Mouse (Mus musculus): Measurements from ENCODE around the gene Mrps21. TPM values are rescaled to one million over a fixed set of nuclear protein-coding genes. Genes with fewer than 3 reads are reported as not detected.
"Not testable (repeated sequence)": the region's sequence is repeated elsewhere in the genome, so short reads cannot be mapped to it uniquely, and the experiment has no call there.

Mrps21 gene
- polyA plus RNA-seq, 1 experiment from 2014 or later = 362 TPM

DNA sequence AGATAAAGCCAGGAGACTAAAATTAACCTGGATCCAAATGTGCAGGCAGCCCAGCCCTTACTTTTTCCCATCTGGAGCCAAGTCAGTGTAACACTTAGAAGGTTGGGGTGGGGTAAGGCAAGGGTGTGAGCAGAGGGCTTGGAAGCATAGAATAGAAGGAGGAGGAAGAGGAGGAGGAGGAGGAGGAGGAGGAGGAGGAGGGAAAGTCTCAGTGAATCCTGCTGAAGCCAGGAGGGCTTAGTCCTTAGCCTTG, 31.0 kb upstream of the Mrps21 start:
- Histone ChIP-seq H3K4me1 (peaks cover 58% of the 10 kb centered on the region), H3K27me3 (replicated peaks) (peaks cover 4% of the 10 kb centered on the region), H3K9ac (peak overlapping the region; percentile 80), H3K4me3 (peak overlapping the region; percentile 51), H3K36me3 (peaks cover 16% of the 10 kb centered on the region), H3K27ac (replicated peaks) (peak overlapping the region; percentile 76), H3K9me3 (no peaks in the 10 kb centered on the region), H3K4me2 (peak overlapping the region; percentile 80)
- no peak for ATAC-seq (ENCODE audit: extremely low read depth, insufficient number of reproducible peaks, low FRiP score, low TSS enrichment)

DNA sequence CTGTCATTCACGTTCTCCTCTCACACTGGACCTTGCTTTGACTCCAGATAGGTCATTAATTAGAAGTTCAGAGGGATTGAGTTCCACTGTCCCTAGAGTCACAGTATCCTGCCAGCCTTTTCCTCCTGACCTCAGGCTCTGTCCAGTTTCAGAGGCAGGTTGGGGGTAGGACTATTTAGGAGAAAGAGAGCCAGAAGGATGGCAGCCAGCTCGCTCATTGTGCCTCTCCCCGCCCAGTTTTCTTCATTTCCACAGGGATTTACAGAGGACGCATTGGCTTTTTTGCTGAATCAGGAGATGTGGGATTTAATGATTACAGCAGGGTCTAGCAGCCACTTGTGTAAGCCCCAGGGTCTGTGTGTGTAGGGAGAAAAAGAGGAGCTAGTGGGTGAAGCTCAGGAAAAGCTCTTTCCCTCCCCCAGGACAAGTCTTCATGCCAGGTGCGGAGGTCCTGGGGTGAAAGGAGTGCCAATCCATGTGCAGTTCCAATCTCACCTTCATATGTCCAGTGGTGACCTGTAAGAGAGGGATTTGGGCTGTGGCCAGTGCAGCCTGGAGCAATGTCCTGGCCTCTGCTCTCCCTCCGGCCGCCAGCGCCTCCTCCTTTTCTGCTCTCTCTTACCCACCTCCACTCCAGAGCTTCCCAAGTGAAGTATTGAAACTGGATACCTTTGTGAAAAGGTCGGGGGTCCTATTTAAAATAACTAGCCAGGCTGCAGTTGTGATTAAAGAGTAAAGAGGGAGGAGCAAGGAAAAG, 30.5 kb upstream of the Mrps21 start:
- Histone ChIP-seq H3K36me3 (peaks cover 16% of the 10 kb centered on the region), H3K27me3 (replicated peaks) (no peaks in the 10 kb centered on the region), H3K9ac (peak overlapping the region; percentile 80), H3K4me1 (peaks cover 54% of the 10 kb centered on the region), H3K4me2 (peak overlapping the region; percentile 80), H3K9me3 (no peaks in the 10 kb centered on the region), H3K4me3 (peak overlapping the region; percentile 21), H3K27ac (replicated peaks) (peak overlapping the region; percentile 76)
- 52% methylated on average over 9 of the region's 9 CpGs for WGBS
- ATAC-seq (ENCODE audit: extremely low read depth, insufficient number of reproducible peaks, low FRiP score, low TSS enrichment) = no peak

DNA sequence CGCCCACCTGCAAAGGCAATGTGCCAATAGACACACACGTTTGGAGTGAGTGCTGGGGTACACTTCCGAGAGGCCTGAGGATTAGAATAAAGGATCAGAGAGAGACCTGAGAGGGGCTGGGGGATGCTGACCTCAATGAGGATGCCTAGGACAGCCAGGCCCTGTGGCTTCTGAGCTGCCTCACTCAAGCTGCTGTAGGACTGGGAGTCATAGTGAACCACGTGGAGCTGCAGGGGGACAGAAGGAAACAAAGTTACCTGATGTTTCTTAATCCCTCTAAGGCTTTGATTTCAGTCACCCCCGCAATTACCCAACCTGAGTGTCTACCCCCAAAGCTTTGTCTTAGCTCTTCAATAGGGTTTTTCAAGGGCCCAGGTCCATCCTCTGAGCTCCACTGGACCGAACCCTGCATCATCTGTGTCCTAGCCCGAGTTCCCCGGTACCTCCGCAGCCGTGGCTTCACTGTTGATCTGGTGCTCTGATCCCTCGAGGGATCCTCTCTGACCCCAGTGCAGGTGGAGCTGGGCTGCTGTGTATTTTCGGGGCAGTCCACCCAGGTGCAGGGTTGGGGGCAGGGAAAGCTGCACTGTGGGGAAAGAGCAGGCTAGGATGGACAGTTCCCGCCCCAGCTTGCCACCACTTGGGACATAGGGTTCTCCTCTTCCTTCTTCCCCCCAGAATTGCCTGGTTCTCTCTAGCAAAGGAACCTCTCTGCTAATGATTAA, 28.6 kb upstream of the Mrps21 start:
- no peak for ATAC-seq (ENCODE audit: extremely low read depth, insufficient number of reproducible peaks, low FRiP score, low TSS enrichment)
- Histone ChIP-seq H3K9ac (peak overlapping the region; percentile 10; the same call in 1 of the 2 replicates), H3K27me3 (replicated peaks) (no peaks in the 10 kb centered on the region), H3K27ac (replicated peaks) (no peak overlapping the region), H3K4me2 (no peak overlapping the region), H3K36me3 (peaks cover 25% of the 10 kb centered on the region), H3K9me3 (no peaks in the 10 kb centered on the region), H3K4me3 (no peak overlapping the region), H3K4me1 (peaks cover 45% of the 10 kb centered on the region)
- 72% methylated on average over 13 of the region's 13 CpGs for WGBS

DNA sequence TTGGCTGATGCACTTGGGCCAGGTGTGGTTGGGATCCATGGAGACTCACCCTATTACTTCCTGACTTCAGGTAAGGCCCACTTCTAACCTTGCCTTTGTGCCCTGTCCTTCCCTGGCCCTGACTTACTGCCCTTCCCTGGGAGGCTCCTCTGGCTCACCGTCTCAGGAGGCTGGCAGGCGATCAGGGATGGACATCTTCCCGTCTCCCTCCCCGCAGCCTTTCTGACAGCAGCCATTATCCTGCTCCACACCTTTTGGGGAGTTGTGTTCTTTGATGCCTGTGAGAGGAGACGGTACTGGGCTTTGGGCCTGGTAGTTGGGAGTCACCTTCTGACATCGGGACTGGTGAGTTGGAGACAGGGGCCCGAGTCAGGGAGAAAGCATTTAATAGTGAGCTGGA, 24.2 kb upstream of the Mrps21 start:
- H3K4me2 ChIP-seq = peak overlapping the region; percentile 81; the same call in 1 of the 2 replicates
- peaks cover 42% of the 10 kb centered on the region for H3K4me1 ChIP-seq
- H3K27ac ChIP-seq (replicated peaks); H3K4me3 ChIP-seq; H3K9ac ChIP-seq; H3K27me3 ChIP-seq (replicated peaks); ATAC-seq (ENCODE audit: extremely low read depth, insufficient number of reproducible peaks, low FRiP score, low TSS enrichment); H3K9me3 ChIP-seq: not testable (repeated sequence)
- WGBS = 82% methylated on average over 7 of the region's 7 CpGs
- peaks cover 25% of the 10 kb centered on the region for H3K36me3 ChIP-seq

DNA sequence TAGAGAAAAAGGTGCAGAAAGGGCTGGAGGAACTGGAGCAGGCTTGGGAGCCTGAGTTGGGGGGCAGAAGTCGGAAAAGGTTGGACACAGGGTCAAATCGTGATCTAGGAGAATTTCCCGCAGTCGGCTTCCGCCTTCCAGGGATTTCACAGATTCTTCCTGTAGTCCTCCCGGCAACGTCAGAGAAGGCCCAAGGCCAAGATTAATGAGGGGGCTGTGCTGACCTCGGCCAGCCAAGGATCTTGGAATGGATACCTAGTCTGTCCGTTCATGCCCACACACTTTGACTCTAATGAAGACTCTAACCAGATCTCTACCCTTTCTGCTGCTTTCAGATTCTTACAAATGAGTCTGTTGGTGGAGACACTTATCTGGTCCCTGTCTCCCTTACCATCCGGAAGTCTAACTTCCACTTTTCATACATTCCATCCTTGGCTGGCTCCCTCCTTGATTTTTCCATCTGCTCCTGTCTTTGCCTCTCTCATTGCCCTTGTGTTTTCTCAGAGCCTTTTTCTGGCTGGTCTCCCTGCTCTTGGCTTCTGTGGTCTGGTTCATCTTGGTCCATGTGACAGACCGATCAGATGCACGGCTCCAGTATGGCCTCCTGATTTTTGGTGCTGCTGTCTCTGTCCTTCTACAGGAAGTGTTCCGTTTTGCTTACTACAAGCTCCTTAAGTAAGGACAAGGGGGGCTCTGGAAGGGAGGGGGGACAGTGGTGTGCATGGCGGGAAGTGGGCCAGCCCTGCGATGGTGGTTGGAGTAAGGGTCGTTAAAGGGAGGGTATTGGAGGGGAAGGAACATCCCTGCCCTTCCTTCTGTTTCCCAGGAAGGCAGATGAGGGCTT, 23.2 kb upstream of the Mrps21 start:
- H3K4me1 ChIP-seq = peaks cover 45% of the 10 kb centered on the region
- H3K9me3 ChIP-seq = no peaks in the 10 kb centered on the region
- H3K9ac ChIP-seq = peak overlapping the region; percentile 85
- H3K27ac ChIP-seq (replicated peaks) = peak overlapping the region; percentile 94
- peaks cover 25% of the 10 kb centered on the region for H3K36me3 ChIP-seq
- H3K27me3 ChIP-seq (replicated peaks) = no peaks in the 10 kb centered on the region
- peak overlapping the region; percentile 81 for H3K4me2 ChIP-seq
- WGBS = 6% methylated on average over 16 of the region's 16 CpGs
- ATAC-seq (ENCODE audit: extremely low read depth, insufficient number of reproducible peaks, low FRiP score, low TSS enrichment) = no peak
- peak overlapping the region; percentile 68 for H3K4me3 ChIP-seq

DNA sequence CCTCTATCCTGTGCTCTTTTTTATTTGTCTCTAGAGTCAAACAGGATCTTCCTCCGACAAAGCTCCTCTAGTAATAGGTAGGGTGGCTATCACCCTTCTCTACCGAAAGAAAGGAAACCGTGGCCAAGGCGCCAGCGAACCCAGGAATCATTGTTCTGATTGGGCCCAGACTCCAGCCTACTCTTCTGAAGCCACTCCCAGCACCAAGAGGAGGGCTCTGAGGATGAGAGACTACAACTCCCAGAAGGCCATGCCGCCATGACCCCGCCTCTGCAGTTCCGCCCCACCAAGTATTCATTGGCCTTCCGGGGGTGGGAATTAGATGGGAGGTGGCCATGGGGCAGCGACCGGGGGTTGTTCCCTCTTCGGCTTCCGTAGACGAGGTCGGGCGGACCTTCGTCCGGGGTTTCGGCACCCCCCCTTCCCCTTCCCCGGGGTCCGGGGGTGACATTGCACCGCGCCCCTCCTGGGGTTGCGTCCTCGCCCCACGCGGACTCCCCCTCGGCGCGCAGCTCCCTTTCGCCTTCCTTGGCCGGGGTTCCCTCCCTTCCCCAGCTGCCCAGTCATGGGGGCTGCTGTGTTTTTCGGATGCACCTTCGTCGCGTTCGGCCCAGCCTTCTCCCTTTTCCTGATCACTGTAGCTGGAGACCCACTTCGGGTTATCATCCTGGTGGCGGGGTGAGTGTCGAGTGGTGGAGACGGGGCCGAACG, 22.4 kb upstream of the Mrps21 start, which contains the start of gene Aph1a:
Gene Aph1a, plus strand, starts transcription at position 364 of the 711 bp plus-strand sequence.
- Histone ChIP-seq H3K36me3 (peaks cover 26% of the 10 kb centered on the region), H3K4me1 (peaks cover 45% of the 10 kb centered on the region), H3K9ac (peak within 1 kb of the TSS; percentile 85), H3K4me3 (peak within 1 kb of the TSS; percentile 68), H3K27ac (replicated peaks) (peak within 1 kb of the TSS; percentile 94), H3K4me2 (peak within 1 kb of the TSS; percentile 81)
- ATAC-seq (ENCODE audit: extremely low read depth, insufficient number of reproducible peaks, low FRiP score, low TSS enrichment) = peak; percentile 91
- not testable (repeated sequence) for H3K9me3 ChIP-seq; H3K27me3 ChIP-seq (replicated peaks)
- 2% methylated on average over 33 of the region's 43 CpGs for WGBS

DNA sequence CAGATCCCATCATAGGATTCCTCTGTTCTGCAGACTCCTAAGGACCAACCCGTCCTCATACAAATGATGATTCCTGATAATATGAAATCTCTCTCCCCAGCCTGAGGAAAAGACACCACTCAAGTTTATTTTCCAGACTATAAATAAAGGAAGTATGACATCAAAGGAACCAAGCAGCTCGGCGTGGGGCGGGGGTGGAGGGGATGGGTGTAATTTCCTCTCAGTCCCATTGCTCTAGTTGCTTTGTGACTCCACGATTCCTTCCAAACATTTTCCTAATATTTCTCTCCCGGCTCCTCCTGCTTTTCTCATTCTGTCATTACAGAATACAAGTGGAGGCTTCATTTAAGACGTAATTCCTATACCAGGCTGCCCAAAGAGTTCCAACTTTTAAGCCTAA, 21.8 kb upstream of the Mrps21 start:
- H3K9ac ChIP-seq = peak overlapping the region; percentile 77
- no peak for ATAC-seq (ENCODE audit: extremely low read depth, insufficient number of reproducible peaks, low FRiP score, low TSS enrichment)
- peaks cover 26% of the 10 kb centered on the region for H3K36me3 ChIP-seq
- peak overlapping the region; percentile 68 for H3K4me3 ChIP-seq
- peaks cover 45% of the 10 kb centered on the region for H3K4me1 ChIP-seq
- peak overlapping the region; percentile 73 for H3K4me2 ChIP-seq
- H3K27ac ChIP-seq (replicated peaks) = peak overlapping the region; percentile 94
- 15% methylated on average over 7 of the region's 7 CpGs for WGBS
- H3K27me3 ChIP-seq (replicated peaks) = no peaks in the 10 kb centered on the region
- no peaks in the 10 kb centered on the region for H3K9me3 ChIP-seq

DNA sequence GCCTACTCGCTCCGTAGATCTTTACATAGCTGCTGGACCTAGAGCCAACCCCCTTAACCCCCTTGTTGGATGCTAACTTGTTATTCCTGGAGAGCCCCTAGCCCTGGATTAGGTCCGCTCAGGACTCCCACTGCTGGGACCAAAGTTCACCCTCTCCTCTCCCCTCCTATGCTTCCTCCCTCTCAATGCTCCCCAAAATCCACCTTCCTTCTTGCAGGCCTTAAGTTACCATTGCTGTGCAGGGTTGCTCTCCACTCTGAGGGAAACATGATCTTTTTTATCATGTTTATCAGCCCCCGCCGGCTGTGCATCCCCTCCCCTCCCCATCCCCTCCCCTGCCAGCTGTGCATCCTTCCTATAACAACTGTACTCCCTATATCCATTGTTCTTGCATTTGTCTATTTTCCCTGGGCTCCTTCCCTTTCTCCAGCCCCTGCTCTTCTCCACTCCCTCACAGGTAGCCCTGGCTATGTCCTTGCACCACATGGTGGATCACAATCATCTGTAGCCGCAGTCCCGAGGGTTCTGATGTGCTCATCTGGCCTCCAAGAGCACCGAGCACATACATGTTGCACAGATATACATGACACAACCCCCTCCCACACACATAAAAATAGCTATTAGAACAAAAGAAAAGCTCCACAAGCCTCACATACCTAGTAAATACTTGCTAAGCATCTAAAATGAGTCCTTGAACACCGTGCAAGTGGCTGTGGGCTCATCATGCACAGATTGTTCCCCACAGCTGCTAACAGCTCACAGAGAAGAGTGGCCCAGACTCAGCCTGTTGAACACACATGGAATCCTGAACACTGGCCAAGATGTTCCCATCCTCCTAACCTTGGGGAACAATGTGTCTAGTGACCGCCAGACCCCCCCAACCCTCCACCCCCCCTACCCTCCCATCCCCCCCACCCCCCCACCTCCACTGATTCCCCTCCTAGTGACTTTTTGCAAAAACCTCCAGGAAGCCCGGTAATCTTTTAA, 21.0 kb upstream of the Mrps21 start:
- no peak for ATAC-seq (ENCODE audit: extremely low read depth, insufficient number of reproducible peaks, low FRiP score, low TSS enrichment)
- Histone ChIP-seq H3K27ac (replicated peaks) (peak overlapping the region; percentile 94), H3K36me3 (peaks cover 25% of the 10 kb centered on the region), H3K9me3 (no peaks in the 10 kb centered on the region), H3K27me3 (replicated peaks) (no peaks in the 10 kb centered on the region), H3K4me2 (peak overlapping the region; percentile 73), H3K4me1 (peaks cover 45% of the 10 kb centered on the region), H3K9ac (peak overlapping the region; percentile 80), H3K4me3 (peak overlapping the region; percentile 50)
- 30% methylated on average over 11 of the region's 11 CpGs for WGBS

DNA sequence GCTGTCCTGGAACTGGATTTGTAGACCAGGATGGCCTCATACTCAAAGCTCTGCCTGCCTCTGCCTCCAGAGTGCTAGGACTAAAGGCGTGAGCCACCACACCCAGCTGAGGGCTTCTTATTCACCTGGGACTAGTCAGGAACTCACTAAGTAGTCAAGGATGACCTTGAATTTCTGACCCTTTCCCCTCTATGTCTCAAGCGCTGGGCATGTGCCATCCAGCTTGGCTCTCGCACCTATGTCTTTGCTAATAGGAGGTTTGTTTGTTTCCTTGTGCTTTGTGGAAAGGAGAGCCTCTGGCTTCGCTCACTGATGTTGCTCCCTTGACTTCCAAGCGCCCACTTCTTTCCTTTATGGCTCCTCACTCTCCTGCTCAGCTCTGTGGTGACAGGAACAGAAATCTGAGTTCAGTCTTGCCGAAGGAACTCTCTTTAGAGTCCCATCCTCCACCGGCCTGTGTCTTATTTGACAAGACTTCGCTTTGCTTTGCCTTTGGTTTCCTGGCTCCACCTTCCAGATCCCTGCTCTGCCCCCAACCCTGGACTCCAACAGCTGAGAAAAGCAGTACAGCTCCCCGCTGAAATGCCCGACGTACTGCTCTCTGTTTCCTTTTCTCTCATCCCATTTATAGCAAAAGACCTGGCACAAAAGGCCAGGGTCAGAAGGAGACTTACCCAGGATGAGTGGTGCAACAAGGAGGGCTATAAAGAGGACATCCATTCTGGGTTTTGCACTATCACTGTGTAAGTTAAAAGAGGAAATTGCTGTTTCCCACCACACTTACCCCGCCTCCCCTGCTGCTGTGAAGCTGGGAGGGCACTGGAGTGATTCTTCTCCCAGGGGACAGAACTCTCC, 20.1 kb upstream of the Mrps21 start, which contains the start of gene BC028528:
Gene BC028528, minus strand, starts transcription at position 795 of the 855 bp plus-strand sequence.
- ATAC-seq (ENCODE audit: extremely low read depth, insufficient number of reproducible peaks, low FRiP score, low TSS enrichment) = no peak
- H3K9me3 ChIP-seq = no peaks in the 10 kb centered on the region
- H3K27me3 ChIP-seq (replicated peaks) = no peaks in the 10 kb centered on the region
- peak within 1 kb of the TSS; percentile 73 for H3K4me2 ChIP-seq
- H3K27ac ChIP-seq (replicated peaks) = peak within 1 kb of the TSS; percentile 94
- H3K4me3 ChIP-seq = peak within 1 kb of the TSS; percentile 50
- peaks cover 33% of the 10 kb centered on the region for H3K36me3 ChIP-seq
- peaks cover 45% of the 10 kb centered on the region for H3K4me1 ChIP-seq
- H3K9ac ChIP-seq = peak within 1 kb of the TSS; percentile 80
- 15% methylated on average over 12 of the region's 12 CpGs for WGBS
